8 mouse cellular contexts compared by ENCODE assay signal in the genomic region with DNA sequence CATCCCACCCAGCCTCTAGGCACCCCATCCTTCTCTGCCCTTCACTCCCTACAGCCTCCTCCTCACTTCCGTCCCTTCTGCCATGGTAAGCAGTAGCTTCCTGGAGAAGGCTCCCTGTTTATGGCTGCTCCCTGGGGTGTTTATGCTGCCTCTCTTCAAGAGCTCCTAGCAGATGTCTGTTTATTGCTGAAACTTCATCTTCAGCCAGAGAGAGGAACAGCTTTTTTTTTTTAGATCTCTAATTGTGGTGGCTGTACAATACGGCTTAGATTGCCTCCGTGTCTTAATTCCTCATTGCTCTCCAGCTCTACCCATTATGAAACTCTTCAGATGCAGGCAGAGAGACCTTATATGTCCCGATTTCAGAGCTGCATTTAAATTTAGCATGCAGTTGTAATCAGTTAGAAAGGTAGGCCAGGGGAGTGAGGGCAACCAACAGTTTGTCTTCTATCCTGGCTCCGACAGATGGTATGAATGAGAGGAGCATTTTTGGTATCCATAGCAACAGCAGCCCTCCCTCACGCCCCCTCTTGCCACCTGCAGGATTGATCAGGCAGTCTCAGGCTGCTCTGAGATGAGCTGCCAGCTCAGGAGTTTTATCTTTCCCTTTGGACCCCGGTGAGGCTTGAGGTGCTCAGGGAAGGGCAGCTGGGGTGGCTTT. TPM values are rescaled to one million over a fixed set of nuclear protein-coding genes. Genes with fewer than 3 reads are reported as not detected.
DNase-seq lines count a peak whose midpoint lies in the region; TF ChIP-seq lines count a peak whose summit lies in the region.

No protein-coding gene starts in this region.

- peak; percentile 38 for DNase-seq in kidney, postnatal 10 days
- no peak for DNase-seq in kidney, postnatal 4 days
- peak; percentile 49 for DNase-seq in forelimb bud, embryonic 11.5 days (ENCODE audit: low read depth, low spot score)
- peak; percentile 62 to 69 for DNase-seq in left cerebral cortex, adult 2 months (ENCODE audit: extremely low spot score in 1 of 2, low spot score in 2 of 2)
- peak; percentile 36 for DNase-seq in neural tube, embryonic 10.5 days (ENCODE audit: extremely low spot score, low spot score)
- DNase-seq in T-cell, adult 2 months (ENCODE audit: low spot score) = no peak
- no peak for DNase-seq in ovary, postnatal 36 days (ENCODE audit: low spot score)
- DNase-seq in spleen, adult 12 weeks (ENCODE audit: low spot score) = no peak

- TF ChIP-seq CTCF in left cerebral cortex, adult 2 months (IDR thresholded peaks at IDR 0.05) = no peak; the same call in 1 of the 2 replicates

- intact Hi-C loops in left cerebral cortex, adult 2 months (cut with DNase I) = loop anchor here (1.0 kb wide), 1 partner anchor 8 kb away; no protein-coding TSS in a partner anchor

- peak overlapping the region; percentile 85 for H3K27ac ChIP-seq in left cerebral cortex, adult 2 months

- no peak overlapping the region for H3K4me3 ChIP-seq in left cerebral cortex, adult 2 months

RNA-seq across cellular contexts. Expression of a gene that starts 7.8 kb away (rescaled TPM):
- total RNA-seq in left cerebral cortex, adult 2 months (2021) = 100 to 1,000 TPM; 652 to 703 TPM

Comparison
In these comparisons a context has a peak if more than half of its experiments do, and no peak if none do; other contexts are left out.
1. DNase-seq: peak in kidney, postnatal 10 days (single experiment), forelimb bud, embryonic 11.5 days (single experiment), left cerebral cortex, adult 2 months (2 of 2) and neural tube, embryonic 10.5 days (single experiment); none in kidney, postnatal 4 days (0 of 2), T-cell, adult 2 months (single experiment), ovary, postnatal 36 days (single experiment) and spleen, adult 12 weeks (single experiment).